Mouse (Mus musculus) adrenal gland, postnatal 25 days (tissue): ENCODE data around the gene Oip5. TPM values are rescaled to one million over a fixed set of nuclear protein-coding genes. Genes with fewer than 3 reads are reported as not detected.

Experiments used
- DNase-seq: peaks from one replicate; pipeline ENCODE4 v3.0.0; 2021; ENCODE audit warnings: mixed read lengths
- total RNA-seq: library from RNA; stranded (reverse); gene quantifications from 2 replicates; pipeline ENCODE4 v1.2.3, GENCODE M21; 2021

Gene Oip5
- total RNA-seq, 1 experiment from 2014 or later: 3.0 TPM

DNA sequence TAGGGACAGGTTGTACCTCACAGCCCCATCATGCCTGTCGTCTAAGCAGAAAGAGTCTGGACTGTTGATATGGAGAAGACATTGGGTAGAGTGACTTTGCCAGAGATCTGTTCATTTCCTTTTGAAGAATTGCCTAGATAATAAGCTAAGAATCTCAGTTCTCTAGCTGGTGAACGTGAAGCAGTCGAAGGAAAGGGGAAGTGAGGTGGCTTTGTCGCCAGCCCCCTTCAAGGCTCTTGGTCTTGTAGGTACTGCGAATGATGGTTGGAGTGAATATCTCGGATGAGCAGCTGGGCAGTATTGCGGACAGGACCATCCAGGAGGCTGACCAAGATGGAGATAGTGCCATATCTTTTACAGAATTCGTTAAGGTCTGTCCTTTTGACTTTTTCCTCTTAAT is 34.0 kb downstream of the Oip5 start:
- DNase-seq: no peak

DNA sequence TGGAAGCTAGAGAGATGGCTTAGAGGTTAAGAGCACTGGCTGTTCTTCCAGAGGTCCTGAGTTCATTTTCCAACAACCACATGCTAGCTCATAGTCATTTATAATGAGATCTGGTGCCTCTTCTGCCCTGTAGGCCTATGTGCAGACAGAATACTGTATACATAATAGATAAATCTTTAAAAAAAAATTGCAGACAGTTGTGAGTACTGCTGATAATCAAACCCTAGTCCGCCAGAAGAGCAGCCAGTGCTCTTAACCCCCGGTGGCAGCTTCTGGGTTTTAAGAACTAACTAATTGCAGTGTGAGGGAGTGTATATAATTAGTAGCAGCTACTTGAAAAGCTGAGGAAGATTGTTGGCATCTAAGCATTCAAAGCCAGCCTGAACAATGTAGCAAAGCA is 34.8 kb downstream of the Oip5 start:
- DNase-seq: no peak

DNA sequence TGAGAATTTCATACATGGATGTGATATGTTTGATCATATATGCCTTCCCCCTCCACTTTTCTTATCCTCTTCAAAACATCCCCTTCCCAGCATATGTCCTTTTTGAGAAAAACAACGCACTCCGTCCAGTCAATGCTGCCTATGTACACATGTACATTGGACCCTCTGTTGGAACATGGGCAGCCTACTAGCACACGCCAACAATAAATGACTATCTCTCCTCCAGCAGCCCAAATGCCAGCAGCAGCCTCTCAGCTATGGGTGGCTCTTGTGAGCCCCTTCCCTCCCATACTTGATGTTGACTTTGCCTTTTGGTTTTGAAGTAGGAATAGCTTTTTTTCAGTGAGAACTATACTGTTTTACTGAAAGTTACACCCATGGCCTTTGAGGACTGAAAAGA is 36.7 kb downstream of the Oip5 start:
- no peak for DNase-seq

DNA sequence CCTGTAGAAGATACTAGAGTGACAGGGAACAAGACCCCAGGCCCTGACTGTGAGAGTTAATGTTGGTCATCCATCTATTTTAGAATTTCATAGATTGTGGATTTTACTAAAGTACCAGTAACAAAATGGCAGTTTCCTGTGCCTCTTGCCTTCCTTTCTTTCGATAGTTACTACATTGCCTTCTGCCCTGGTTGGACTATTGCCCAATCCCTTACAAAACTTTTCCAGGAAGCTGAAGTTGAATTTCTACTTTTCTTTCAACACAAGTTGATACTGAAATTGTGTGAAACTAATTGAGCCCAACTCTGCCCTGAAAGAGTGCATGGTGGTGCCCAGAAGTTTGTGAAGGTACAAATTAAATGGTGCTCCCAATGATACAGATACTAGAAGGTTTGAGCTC is 45.8 kb downstream of the Oip5 start:
- no peak for DNase-seq

DNA sequence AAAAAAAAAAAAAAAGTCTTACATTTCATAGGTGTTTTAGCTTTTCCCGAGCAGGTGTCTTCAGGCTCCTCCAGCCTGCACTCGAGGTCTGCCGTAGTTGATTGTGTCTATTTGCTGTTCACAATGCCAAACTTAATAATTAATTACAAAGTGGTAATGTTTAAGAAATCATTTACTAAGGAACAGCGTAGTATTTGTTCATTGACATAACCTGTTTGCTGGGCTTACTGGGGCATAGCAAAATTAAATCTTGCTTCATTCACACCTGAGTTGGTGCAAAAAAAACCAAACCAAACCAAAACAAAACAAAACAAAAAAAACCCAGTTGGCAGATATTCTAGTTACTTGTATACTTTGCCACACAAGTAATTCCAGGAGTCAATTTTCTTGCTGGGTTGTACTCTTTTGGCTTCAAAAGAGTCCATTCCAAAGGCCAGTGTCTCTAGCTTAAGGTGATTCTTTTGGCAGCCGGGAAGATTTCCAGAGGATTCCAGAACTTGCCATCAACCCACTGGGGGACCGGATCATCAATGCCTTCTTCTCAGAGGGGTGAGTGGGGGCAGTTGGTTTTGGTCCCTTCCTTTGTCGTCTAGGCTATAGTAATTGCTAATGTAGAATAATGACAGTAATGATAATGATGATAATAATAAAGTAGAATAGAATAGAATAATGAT is 52.0 kb downstream of the Oip5 start:
- DNase-seq: no peak

DNA sequence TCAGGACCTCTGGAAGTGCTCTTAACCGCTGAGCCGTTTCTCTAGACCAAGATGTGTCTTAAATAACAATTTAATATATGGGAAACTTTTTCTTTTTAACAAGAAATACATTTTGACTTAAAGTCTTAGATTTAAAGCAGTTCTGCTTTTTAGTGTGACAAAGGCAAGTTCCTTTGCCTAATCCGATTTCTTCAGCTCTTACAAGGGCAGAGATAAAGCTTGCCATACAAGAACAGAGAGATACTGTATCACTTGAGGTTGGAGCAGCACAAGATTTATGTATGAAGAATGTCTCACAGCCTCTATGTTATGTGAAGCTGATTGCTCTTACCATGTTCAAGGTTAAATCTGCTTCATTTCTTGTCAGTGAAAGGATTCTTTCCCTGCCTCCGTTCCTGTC is 53.0 kb downstream of the Oip5 start:
- DNase-seq: no peak

DNA sequence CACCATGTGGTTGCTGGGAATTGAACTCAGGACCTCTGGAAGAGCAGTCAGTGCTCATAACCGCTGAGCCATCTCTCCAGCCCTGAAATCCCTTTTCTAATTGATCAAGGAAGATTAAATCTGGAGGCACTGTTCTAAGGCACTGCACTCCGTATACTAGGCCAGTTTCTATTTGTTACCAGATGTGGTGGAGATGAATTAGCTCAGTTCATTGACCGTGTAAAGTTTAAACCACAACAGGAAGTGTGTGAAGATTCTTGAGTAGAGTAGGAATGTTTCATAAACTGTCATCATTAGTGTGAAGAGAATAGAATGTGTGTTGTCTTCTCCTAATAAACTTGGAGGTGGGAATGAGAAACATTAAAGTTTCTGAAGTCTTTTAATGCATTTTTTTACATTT is 56.5 kb downstream of the Oip5 start:
- no peak for DNase-seq

Other genes starting within 250 kb of the Oip5 start
- gene Ino80, start 140.8 kb downstream of the Oip5 start, total RNA-seq: 21.0 and 25.3 TPM in 2 replicates
- gene Exd1, start 70.8 kb downstream of the Oip5 start, total RNA-seq: 0.91 and 1.4 TPM in 2 replicates
- gene Chp1, start 70.8 kb downstream of the Oip5 start, total RNA-seq: 217 and 293 TPM in 2 replicates
- gene Nusap1, start 171 bp downstream of the Oip5 start, total RNA-seq: 6.2 and 6.5 TPM in 2 replicates
- 35.6 and 48.1 TPM in 2 replicates for gene Ndufaf1, start 44.4 kb upstream of the Oip5 start, total RNA-seq
- gene Rtf1, start 56.6 kb upstream of the Oip5 start, total RNA-seq: 29.9 and 30.5 TPM in 2 replicates
- gene Itpka, start 123.9 kb upstream of the Oip5 start, total RNA-seq: 2.9 and 3.2 TPM in 2 replicates
- 1.5 and 1.7 TPM in 2 replicates for gene Ltk, start 142.0 kb upstream of the Oip5 start, total RNA-seq
- gene Rpap1, start 169.1 kb upstream of the Oip5 start, total RNA-seq: 20.7 and 26.8 TPM in 2 replicates
- 4.5 and 7.2 TPM in 2 replicates for gene Tyro3, start 179.3 kb upstream of the Oip5 start, total RNA-seq